Mouse (Mus musculus): ENCODE results near the gene Dok7. TPM values are rescaled to one million over a fixed set of nuclear protein-coding genes. Genes with fewer than 3 reads are reported as not detected.
A peak's percentile ranks its signal among the peaks of the same experiment; 100 is the strongest.

Gene Dok7
- polyA plus RNA-seq, 1 experiment, result 15.8 TPM

GRCm38 (mm10) chr5:35091636-35092035, 35.1 kb downstream of the Dok7 start:
- no peaks in the 10 kb centered on the region for H3K27me3 ChIP-seq (ENCODE audit: control insufficient read depth, insufficient read depth, insufficient read length)
- no peak overlapping the region for H3K4me3 ChIP-seq (ENCODE audit: insufficient read depth, poor library complexity, severe bottlenecking)
- no peak for TF ChIP-seq MYOG (IDR thresholded peaks at IDR 0.05; ENCODE audit: control insufficient read depth, extremely low read depth, insufficient read length)
- TF ChIP-seq FOSL1 (IDR thresholded peaks at IDR 0.05; ENCODE audit: insufficient read depth, low read length, poor library complexity, severe bottlenecking), result no peak
- TF ChIP-seq CTCF (IDR thresholded peaks at IDR 0.05; ENCODE audit: control insufficient read depth, insufficient read depth, insufficient read length), result no peak
- no peak for TF ChIP-seq USF1 (IDR thresholded peaks at IDR 0.05; ENCODE audit: low read depth)
- no peaks in the 10 kb centered on the region for H3K79me3 ChIP-seq (ENCODE audit: low read depth)
- H3ac ChIP-seq (ENCODE audit: control insufficient read depth, insufficient read length, low read depth), result no peak overlapping the region
- no peaks in the 10 kb centered on the region for H3K79me2 ChIP-seq (ENCODE audit: control insufficient read depth, insufficient read depth)
- peaks cover 4% of the 10 kb centered on the region for H3K36me3 ChIP-seq (ENCODE audit: control insufficient read depth, insufficient read depth)

GRCm38 (mm10) chr5:35103086-35103485, 46.5 kb downstream of the Dok7 start:
- no peaks in the 10 kb centered on the region for H3K27me3 ChIP-seq (ENCODE audit: control insufficient read depth, insufficient read depth, insufficient read length)
- H3K4me3 ChIP-seq (ENCODE audit: insufficient read depth, poor library complexity, severe bottlenecking), result no peak overlapping the region
- H3K36me3 ChIP-seq (ENCODE audit: control insufficient read depth, insufficient read depth), result no peaks in the 10 kb centered on the region
- H3K79me2 ChIP-seq (ENCODE audit: control insufficient read depth, insufficient read depth), result no peaks in the 10 kb centered on the region
- no peak for TF ChIP-seq MYOD1 (IDR thresholded peaks at IDR 0.05; ENCODE audit: control insufficient read depth, insufficient read length, low read depth)
- no peak for TF ChIP-seq MYOG (IDR thresholded peaks at IDR 0.05; ENCODE audit: control insufficient read depth, extremely low read depth, insufficient read length)
- TF ChIP-seq CEBPB (IDR thresholded peaks at IDR 0.05; ENCODE audit: low read depth), result no peak
- TF ChIP-seq CTCF (IDR thresholded peaks at IDR 0.05; ENCODE audit: control insufficient read depth, insufficient read depth, insufficient read length), result no peak
- H3ac ChIP-seq (ENCODE audit: control insufficient read depth, insufficient read length, low read depth), result no peak overlapping the region
- no peaks in the 10 kb centered on the region for H3K79me3 ChIP-seq (ENCODE audit: low read depth)

GRCm38 (mm10) chr5:35103528-35103927, 47.0 kb downstream of the Dok7 start:
- no peaks in the 10 kb centered on the region for H3K27me3 ChIP-seq (ENCODE audit: control insufficient read depth, insufficient read depth, insufficient read length)
- H3K4me3 ChIP-seq (ENCODE audit: insufficient read depth, poor library complexity, severe bottlenecking), result no peak overlapping the region
- H3K36me3 ChIP-seq (ENCODE audit: control insufficient read depth, insufficient read depth), result no peaks in the 10 kb centered on the region
- TF ChIP-seq MAX (IDR thresholded peaks at IDR 0.05) (no peak), CTCF (IDR thresholded peaks at IDR 0.05; ENCODE audit: control insufficient read depth, insufficient read depth, insufficient read length) (no peak), FOSL1 (IDR thresholded peaks at IDR 0.05; ENCODE audit: insufficient read depth, low read length, poor library complexity, severe bottlenecking) (no peak), MYOD1 (IDR thresholded peaks at IDR 0.05; ENCODE audit: control insufficient read depth, insufficient read length, low read depth) (no peak), MYOG (IDR thresholded peaks at IDR 0.05; ENCODE audit: control insufficient read depth, extremely low read depth, insufficient read length) (no peak), USF1 (IDR thresholded peaks at IDR 0.05; ENCODE audit: low read depth) (no peak), CEBPB (IDR thresholded peaks at IDR 0.05; ENCODE audit: low read depth) (no peak)
- no peaks in the 10 kb centered on the region for H3K79me3 ChIP-seq (ENCODE audit: low read depth)
- H3K79me2 ChIP-seq (ENCODE audit: control insufficient read depth, insufficient read depth), result no peaks in the 10 kb centered on the region
- no peak overlapping the region for H3ac ChIP-seq (ENCODE audit: control insufficient read depth, insufficient read length, low read depth)

- Histone ChIP-seq H3K36me3 (ENCODE audit: control insufficient read depth, insufficient read depth) (no peaks in the 10 kb centered on the region), H3K79me2 (ENCODE audit: control insufficient read depth, insufficient read depth) (no peaks in the 10 kb centered on the region), H3ac (ENCODE audit: control insufficient read depth, insufficient read length, low read depth) (no peak overlapping the region), H3K79me3 (ENCODE audit: low read depth) (no peaks in the 10 kb centered on the region), H3K27me3 (ENCODE audit: control insufficient read depth, insufficient read depth, insufficient read length) (no peaks in the 10 kb centered on the region), H3K4me3 (ENCODE audit: insufficient read depth, poor library complexity, severe bottlenecking) (no peak overlapping the region)
- TF ChIP-seq MYOG (IDR thresholded peaks at IDR 0.05; ENCODE audit: control insufficient read depth, extremely low read depth, insufficient read length) (no peak), CTCF (IDR thresholded peaks at IDR 0.05; ENCODE audit: control insufficient read depth, insufficient read depth, insufficient read length) (no peak), MAX (IDR thresholded peaks at IDR 0.05) (no peak), CEBPB (IDR thresholded peaks at IDR 0.05; ENCODE audit: low read depth) (no peak), MYOD1 (IDR thresholded peaks at IDR 0.05; ENCODE audit: control insufficient read depth, insufficient read length, low read depth) (no peak), USF1 (IDR thresholded peaks at IDR 0.05; ENCODE audit: low read depth) (no peak)
These were observed 47.8 kb downstream of the Dok7 start for GRCm38 (mm10) chr5:35104183-35104959.

GRCm38 (mm10) chr5:35104960-35105921, 48.7 kb downstream of the Dok7 start, which contains the start of gene Lrpap1:
Gene Lrpap1, minus strand, starts transcription at chr5:35105766.
- H3K4me3 ChIP-seq (ENCODE audit: insufficient read depth, poor library complexity, severe bottlenecking), result peak within 1 kb of the TSS; percentile 38
- H3ac ChIP-seq (ENCODE audit: control insufficient read depth, insufficient read length, low read depth), result peak within 1 kb of the TSS; percentile 80
- peaks cover 4% of the 10 kb centered on the region for H3K27me3 ChIP-seq (ENCODE audit: control insufficient read depth, insufficient read depth, insufficient read length)
- H3K36me3 ChIP-seq (ENCODE audit: control insufficient read depth, insufficient read depth), result no peaks in the 10 kb centered on the region
- no peaks in the 10 kb centered on the region for H3K79me2 ChIP-seq (ENCODE audit: control insufficient read depth, insufficient read depth)
- no peaks in the 10 kb centered on the region for H3K79me3 ChIP-seq (ENCODE audit: low read depth)
- no peak for TF ChIP-seq MYOG (IDR thresholded peaks at IDR 0.05; ENCODE audit: control insufficient read depth, extremely low read depth, insufficient read length)
